Mouse (Mus musculus): ENCODE measurements around the gene Dync1li1.
"Not testable (repeated sequence)": the region's sequence is repeated elsewhere in the genome, so short reads cannot be mapped to it uniquely, and the experiment has no call there.

Dync1li1 gene

GRCm38 (mm10) chr9:114671946-114672345, 16.6 kb upstream of the Dync1li1 start:
- in situ Hi-C loops (cut with MboI; ENCODE audit: unreplicated experiment in 2 of 2) = no loop called here

GRCm38 (mm10) chr9:114672703-114673561, 15.7 kb upstream of the Dync1li1 start:
- in situ Hi-C loops (cut with MboI; ENCODE audit: unreplicated experiment in 2 of 2) = no loop called here

- in situ Hi-C loops (cut with MboI; ENCODE audit: unreplicated experiment in 2 of 2) = no loop called here
Observed at GRCm38 (mm10) chr9:114673626-114674025, 15.0 kb upstream of the Dync1li1 start.

DNA sequence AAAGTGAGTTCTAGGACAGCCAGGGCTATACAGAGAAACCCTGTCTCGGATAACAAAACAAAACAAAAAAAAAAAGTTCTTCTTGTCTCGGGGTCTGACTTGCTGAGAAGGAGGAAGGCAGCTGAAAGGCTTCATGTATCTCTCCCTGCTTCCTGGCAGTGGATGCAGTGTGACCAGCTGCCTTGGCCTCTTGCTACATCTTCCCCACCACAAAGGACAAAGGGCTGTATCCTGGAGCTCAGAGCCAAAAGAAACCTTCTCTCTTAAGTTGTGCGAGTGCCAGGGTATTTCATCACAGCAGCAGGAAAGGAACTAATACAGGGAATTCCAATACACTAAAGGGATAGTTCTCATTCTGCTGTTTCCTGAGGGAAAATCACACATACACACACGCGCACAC, 10.0 kb upstream of the Dync1li1 start:
- in situ Hi-C loops (cut with MboI; ENCODE audit: unreplicated experiment in 2 of 2) = no loop called here

DNA sequence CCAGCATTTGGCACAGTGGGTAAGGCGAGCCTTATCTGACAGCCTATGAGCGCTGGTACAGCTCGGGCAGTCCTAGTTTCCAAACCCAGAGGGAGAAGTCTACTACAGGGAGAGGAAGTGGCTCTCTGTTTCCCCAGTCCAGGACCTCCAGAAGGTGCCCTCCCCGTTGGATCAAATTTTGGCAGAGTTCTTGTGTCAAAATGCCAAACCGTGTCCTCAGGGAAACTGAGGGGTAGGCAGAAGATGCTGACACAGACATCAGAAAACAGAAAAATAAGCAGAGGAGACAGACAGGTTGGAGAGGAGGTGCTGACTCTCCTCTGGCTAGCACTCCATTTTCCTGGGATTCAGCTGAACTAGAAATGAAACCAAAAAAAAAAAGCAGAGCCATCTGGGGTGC, 8.6 kb upstream of the Dync1li1 start:
- in situ Hi-C loops (cut with MboI; ENCODE audit: unreplicated experiment in 2 of 2) = no loop called here

- in situ Hi-C loops (cut with MboI; ENCODE audit: unreplicated experiment in 2 of 2) = no loop called here
Observed at GRCm38 (mm10) chr9:114680531-114680930, 8.1 kb upstream of the Dync1li1 start.

GRCm38 (mm10) chr9:114682193-114682592, 6.4 kb upstream of the Dync1li1 start:
- in situ Hi-C loops (cut with MboI; ENCODE audit: unreplicated experiment in 2 of 2) = no loop called here

- in situ Hi-C loops (cut with MboI; ENCODE audit: unreplicated experiment in 2 of 2) = no loop called here
Observed at GRCm38 (mm10) chr9:114686245-114686644, 2.3 kb upstream of the Dync1li1 start.

DNA sequence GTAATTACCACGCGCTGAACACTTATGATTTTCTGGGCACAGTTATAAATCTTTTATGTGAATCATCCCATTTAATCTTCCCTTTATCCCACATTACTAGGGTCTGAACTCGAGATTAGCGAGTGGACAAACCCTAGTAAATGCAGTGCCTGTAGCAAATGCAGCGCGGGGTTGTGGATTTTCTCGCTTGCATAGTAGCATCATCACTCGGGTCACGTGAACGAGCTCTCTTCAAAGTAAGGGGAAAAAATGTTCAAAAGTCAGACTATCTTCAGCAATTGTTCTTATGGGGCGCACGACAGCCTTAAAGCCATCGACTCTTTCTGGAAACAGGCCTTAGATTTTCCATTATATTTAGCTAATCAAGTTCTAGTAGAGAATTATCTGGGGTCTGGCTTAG, 951 bp upstream of the Dync1li1 start:
- in situ Hi-C loops (cut with MboI; ENCODE audit: unreplicated experiment in 2 of 2) = no loop called here

- in situ Hi-C loops (cut with MboI; ENCODE audit: unreplicated experiment in 2 of 2) = no loop called here
Observed at GRCm38 (mm10) chr9:114688953-114689407, 390 bp downstream of the Dync1li1 start.

- in situ Hi-C loops (cut with MboI; ENCODE audit: unreplicated experiment in 2 of 2) = no loop called here
Observed at GRCm38 (mm10) chr9:114690119-114690601, 1.6 kb downstream of the Dync1li1 start.

- in situ Hi-C loops (cut with MboI; ENCODE audit: unreplicated experiment in 2 of 2) = no loop called here
Observed at GRCm38 (mm10) chr9:114691112-114691511, 2.5 kb downstream of the Dync1li1 start.

GRCm38 (mm10) chr9:114695662-114696061, 7.1 kb downstream of the Dync1li1 start:
- in situ Hi-C loops (cut with MboI; ENCODE audit: unreplicated experiment in 2 of 2) = not testable (repeated sequence)

GRCm38 (mm10) chr9:114697072-114697471, 8.5 kb downstream of the Dync1li1 start:
- in situ Hi-C loops (cut with MboI; ENCODE audit: unreplicated experiment in 2 of 2) = no loop called here

- in situ Hi-C loops (cut with MboI; ENCODE audit: unreplicated experiment in 2 of 2) = no loop called here
Observed at GRCm38 (mm10) chr9:114697926-114698325, 9.3 kb downstream of the Dync1li1 start.

- in situ Hi-C loops (cut with MboI; ENCODE audit: unreplicated experiment in 2 of 2) = no loop called here
Observed at GRCm38 (mm10) chr9:114699262-114699661, 10.7 kb downstream of the Dync1li1 start.

DNA sequence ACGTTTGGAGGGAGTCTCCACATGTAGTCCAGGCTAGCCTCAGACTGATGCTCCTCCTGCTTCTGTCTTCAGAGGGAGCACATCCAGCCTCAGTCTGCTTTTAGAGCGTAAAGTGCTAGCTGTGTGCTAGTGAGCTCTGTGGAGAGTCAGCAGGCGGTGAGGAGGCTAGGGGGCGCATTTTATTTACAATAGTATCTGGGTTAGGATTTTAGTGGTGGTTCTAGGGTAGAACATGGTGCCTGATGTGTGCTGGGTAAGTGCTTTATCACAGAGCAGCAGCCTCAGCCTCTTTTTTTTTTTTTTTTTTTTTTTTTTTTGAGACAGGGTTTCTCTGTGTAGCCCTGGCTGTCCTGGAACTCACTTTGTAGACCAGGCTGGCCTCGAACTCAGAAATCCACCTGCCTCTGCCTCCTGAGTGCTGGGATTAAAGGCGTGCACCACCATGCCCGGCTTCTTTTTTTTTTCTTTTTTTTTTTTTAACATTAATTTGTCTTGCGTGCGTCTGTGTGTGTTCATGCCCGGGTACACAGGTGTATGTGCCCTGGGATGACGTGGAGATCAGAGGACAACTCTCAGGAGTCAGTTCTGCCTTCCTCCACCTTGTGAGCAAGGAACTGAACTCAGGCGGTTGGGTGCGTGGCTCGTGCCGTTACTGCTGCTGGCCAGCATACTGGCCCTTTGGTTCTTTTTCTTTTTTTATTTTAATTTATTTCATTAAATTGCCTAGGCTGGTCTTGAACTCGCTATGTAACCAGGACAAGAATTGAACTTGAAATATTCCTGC, 11.5 kb downstream of the Dync1li1 start:
- in situ Hi-C loops (cut with MboI; ENCODE audit: unreplicated experiment in 2 of 2) = no loop called here

- in situ Hi-C loops (cut with MboI; ENCODE audit: unreplicated experiment in 2 of 2) = no loop called here
Observed at GRCm38 (mm10) chr9:114701031-114701430, 12.4 kb downstream of the Dync1li1 start.

DNA sequence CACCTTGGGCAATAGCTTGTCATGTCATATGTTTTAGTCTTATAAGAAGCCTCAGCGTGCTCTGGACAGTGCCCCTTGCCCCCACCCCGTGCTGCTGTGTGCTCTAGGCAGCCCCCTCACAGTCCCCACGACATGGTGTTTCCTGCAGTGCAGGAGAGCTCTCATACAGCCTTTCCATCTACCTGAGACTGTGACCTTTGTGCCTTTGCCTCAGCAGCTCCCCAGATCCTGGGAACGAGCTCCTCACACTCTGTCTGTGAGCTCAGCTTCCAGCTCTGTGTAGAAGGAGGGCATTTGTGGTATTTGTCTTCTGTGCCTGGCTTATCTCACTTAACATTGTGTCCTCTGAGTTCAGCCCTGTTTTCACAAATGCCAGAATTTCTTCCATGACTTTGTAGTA, 13.3 kb downstream of the Dync1li1 start:
- in situ Hi-C loops (cut with MboI; ENCODE audit: unreplicated experiment in 2 of 2) = no loop called here

GRCm38 (mm10) chr9:114707805-114708204, 19.2 kb downstream of the Dync1li1 start:
- in situ Hi-C loops (cut with MboI; ENCODE audit: unreplicated experiment in 2 of 2) = no loop called here

DNA sequence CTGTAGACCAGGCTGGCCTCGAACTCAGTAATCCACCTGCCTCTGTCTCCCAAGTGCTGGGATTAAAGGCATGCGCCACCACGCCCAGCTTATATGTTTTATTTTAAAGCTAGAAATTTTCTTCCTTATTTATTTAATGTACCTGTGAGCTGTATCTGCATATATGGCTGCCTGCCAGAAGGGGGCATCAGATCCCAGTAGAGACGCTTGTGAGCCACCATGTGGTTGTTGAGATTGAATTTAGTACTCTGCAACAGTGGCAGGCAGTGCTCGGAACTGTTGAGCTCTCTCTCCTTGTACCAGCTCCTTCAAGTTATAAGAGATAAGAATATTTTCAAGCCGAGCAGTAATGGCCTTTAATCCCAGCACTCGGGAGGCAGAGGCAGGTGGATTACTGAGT, 21.8 kb downstream of the Dync1li1 start:
- in situ Hi-C loops (cut with MboI; ENCODE audit: unreplicated experiment in 2 of 2) = no loop called here

All from v-Abl transformed pro-B cells (cell line).